Mouse (Mus musculus) thymus, adult 2 months (tissue): Measurements from ENCODE around the gene Mrpl34.

Source experiments
- CTCF ChIP-seq: fragments of 200-500 bp; IDR thresholded peaks from 2 replicates; pipeline ENCODE4 v1.5.1; 2012; ENCODE audit warnings: mild to moderate bottlenecking, control low read depth, low read length, moderate library complexity, borderline replicate concordance; ENCODE audit not compliant: control insufficient read depth, poor library complexity, insufficient read depth; ENCODE audit errors: extremely low read depth
- POLR2A ChIP-seq: fragments of 200-500 bp; IDR thresholded peaks from 2 replicates; pipeline ENCODE4 v1.6.1; 2012; ENCODE audit warnings: mild to moderate bottlenecking, low read length, control low read depth, moderate library complexity; ENCODE audit not compliant: control insufficient read depth, poor library complexity, insufficient read depth; ENCODE audit errors: extremely low read depth

DNA sequence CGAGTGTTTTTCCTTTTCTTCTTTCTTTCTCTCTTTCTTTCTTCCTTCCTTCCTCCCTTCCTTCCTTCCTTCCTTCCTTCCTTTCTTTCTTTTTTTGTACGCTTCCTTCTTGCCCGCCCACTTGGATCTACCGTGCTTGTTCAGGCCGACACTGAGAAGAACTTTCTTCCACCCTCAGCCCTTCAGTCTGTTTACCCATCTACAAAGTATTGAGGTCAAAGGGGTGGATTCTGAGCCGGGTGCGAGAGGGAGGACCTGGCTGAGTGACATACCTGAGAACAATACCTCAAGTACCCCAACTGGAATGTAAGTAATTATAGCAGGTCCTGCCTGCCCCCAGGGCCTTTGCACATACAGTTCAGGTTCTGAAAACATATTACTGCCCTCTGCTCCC is 21.4 kb downstream of the Mrpl34 start:
- TF ChIP-seq CTCF (no peak), POLR2A (no peak)
